Mouse (Mus musculus): ENCODE data around the gene Cnppd1. TPM values are rescaled to one million over a fixed set of nuclear protein-coding genes. Genes with fewer than 3 reads are reported as not detected.

Gene Cnppd1
- polyA plus RNA-seq, 1 experiment, result 92.2 TPM

GRCm38 (mm10) chr1:75180741-75181140 is 38.2 kb upstream of the Cnppd1 start:
- TF ChIP-seq POLR2A (IDR thresholded peaks at IDR 0.05; ENCODE audit: borderline replicate concordance, low read depth, low read length) (no peak), CTCF (IDR thresholded peaks at IDR 0.05; ENCODE audit: low read depth, low read length) (no peak)
- H3K27ac ChIP-seq (ENCODE audit: insufficient read depth, low read depth, low read length), result no peak overlapping the region
- H3K4me3 ChIP-seq (ENCODE audit: insufficient read depth, low read length), result no peak overlapping the region
- peaks cover 5% of the 10 kb centered on the region; the same call in 1 of the 2 replicates for H3K4me1 ChIP-seq (ENCODE audit: control insufficient read depth, insufficient read depth, low read length)

DNA sequence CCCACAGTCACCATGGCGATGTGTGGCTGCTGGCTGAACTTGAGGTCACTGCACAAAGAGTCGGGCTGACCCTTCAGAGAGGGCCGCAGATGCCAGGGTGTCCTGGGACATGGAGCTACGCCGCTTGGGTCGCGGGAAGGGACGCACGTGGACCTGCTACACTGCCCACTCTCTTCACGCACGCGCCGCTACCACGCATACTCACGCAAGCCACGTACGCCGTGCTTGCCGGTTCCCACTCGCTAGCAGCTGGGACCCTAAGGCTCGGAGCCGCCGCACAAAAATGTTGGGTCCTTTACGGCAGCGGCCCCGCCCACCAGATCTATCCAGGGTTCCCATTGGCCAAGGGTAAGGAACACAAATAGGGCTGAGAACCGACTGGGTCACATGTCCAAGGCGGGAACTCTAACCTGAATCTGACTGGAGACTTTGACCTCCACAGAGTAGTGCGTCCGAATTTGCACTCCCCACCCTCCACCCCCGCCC is 37.6 kb upstream of the Cnppd1 start, which contains the start of gene Abcb6:
TSS of gene Abcb6 (minus strand) at position 288 of the 486 bp plus-strand sequence.
- TF ChIP-seq CTCF (IDR thresholded peaks at IDR 0.05; ENCODE audit: low read depth, low read length), result no peak
- no peak for TF ChIP-seq POLR2A (IDR thresholded peaks at IDR 0.05; ENCODE audit: borderline replicate concordance, low read depth, low read length)
- peak within 1 kb of the TSS; percentile 66 for H3K4me3 ChIP-seq (ENCODE audit: insufficient read depth, low read length)
- no peak within 1 kb of the TSS for H3K27ac ChIP-seq (ENCODE audit: insufficient read depth, low read depth, low read length)
- H3K4me1 ChIP-seq (ENCODE audit: control insufficient read depth, insufficient read depth, low read length), result peaks cover 5% of the 10 kb centered on the region; the same call in 1 of the 2 replicates

GRCm38 (mm10) chr1:75179334-75180104 is 37.0 kb upstream of the Cnppd1 start:
- Histone ChIP-seq H3K27ac (ENCODE audit: insufficient read depth, low read depth, low read length) (no peak overlapping the region), H3K4me1 (ENCODE audit: control insufficient read depth, insufficient read depth, low read length) (peaks cover 5% of the 10 kb centered on the region; the same call in 1 of the 2 replicates), H3K4me3 (ENCODE audit: insufficient read depth, low read length) (peak overlapping the region; percentile 66)
- TF ChIP-seq CTCF (IDR thresholded peaks at IDR 0.05; ENCODE audit: low read depth, low read length), result no peak
- no peak for TF ChIP-seq POLR2A (IDR thresholded peaks at IDR 0.05; ENCODE audit: borderline replicate concordance, low read depth, low read length)

GRCm38 (mm10) chr1:75168472-75169464 is 26.3 kb upstream of the Cnppd1 start, which contains the start of gene Zfand2b:
Gene Zfand2b, plus strand, starts transcription at chr1:75168646.
- TF ChIP-seq POLR2A (IDR thresholded peaks at IDR 0.05; ENCODE audit: borderline replicate concordance, low read depth, low read length) (no peak), CTCF (IDR thresholded peaks at IDR 0.05; ENCODE audit: low read depth, low read length) (no peak)
- peaks cover 8% of the 10 kb centered on the region for H3K4me1 ChIP-seq (ENCODE audit: control insufficient read depth, insufficient read depth, low read length)
- H3K27ac ChIP-seq (ENCODE audit: insufficient read depth, low read depth, low read length), result peak within 1 kb of the TSS; percentile 36; the same call in 1 of the 2 replicates
- peak within 1 kb of the TSS; percentile 67 for H3K4me3 ChIP-seq (ENCODE audit: insufficient read depth, low read length)

- TF ChIP-seq CTCF (IDR thresholded peaks at IDR 0.05; ENCODE audit: low read depth, low read length) (no peak), POLR2A (IDR thresholded peaks at IDR 0.05; ENCODE audit: borderline replicate concordance, low read depth, low read length) (no peak)
- peak overlapping the region; percentile 67 for H3K4me3 ChIP-seq (ENCODE audit: insufficient read depth, low read length)
- H3K27ac ChIP-seq (ENCODE audit: insufficient read depth, low read depth, low read length), result 0 out of 2 replicates have a peak overlapping the region, but pooled peaks have one; percentile 26
- peaks cover 8% of the 10 kb centered on the region for H3K4me1 ChIP-seq (ENCODE audit: control insufficient read depth, insufficient read depth, low read length)
Measured at GRCm38 (mm10) chr1:75168093-75168471, 25.6 kb upstream of the Cnppd1 start.

DNA sequence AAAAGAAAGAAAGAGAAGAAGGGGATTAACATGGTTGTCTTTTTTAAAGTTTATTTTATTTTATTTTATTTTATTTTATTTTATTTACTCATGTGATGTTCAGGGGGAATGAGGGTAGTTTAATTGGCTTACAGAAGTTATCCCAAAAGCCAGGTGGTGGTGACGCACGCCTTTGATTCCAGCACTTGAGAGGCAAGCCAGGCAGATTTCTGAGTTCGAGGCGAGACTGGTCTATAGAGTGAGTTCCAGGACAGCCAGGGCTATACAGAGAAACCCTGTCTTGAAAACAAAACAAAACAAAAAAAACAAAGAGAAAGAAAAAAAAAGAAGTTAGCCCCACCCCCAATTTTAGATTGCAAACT is 17.7 kb upstream of the Cnppd1 start:
- 0 out of 2 replicates have a peak, but pooled peaks cover 2% of the 10 kb centered on the region for H3K4me1 ChIP-seq (ENCODE audit: control insufficient read depth, insufficient read depth, low read length)
- no peak overlapping the region for H3K4me3 ChIP-seq (ENCODE audit: insufficient read depth, low read length)
- TF ChIP-seq CTCF (IDR thresholded peaks at IDR 0.05; ENCODE audit: low read depth, low read length) (no peak), POLR2A (IDR thresholded peaks at IDR 0.05; ENCODE audit: borderline replicate concordance, low read depth, low read length) (no peak)
- H3K27ac ChIP-seq (ENCODE audit: insufficient read depth, low read depth, low read length), result no peak overlapping the region

DNA sequence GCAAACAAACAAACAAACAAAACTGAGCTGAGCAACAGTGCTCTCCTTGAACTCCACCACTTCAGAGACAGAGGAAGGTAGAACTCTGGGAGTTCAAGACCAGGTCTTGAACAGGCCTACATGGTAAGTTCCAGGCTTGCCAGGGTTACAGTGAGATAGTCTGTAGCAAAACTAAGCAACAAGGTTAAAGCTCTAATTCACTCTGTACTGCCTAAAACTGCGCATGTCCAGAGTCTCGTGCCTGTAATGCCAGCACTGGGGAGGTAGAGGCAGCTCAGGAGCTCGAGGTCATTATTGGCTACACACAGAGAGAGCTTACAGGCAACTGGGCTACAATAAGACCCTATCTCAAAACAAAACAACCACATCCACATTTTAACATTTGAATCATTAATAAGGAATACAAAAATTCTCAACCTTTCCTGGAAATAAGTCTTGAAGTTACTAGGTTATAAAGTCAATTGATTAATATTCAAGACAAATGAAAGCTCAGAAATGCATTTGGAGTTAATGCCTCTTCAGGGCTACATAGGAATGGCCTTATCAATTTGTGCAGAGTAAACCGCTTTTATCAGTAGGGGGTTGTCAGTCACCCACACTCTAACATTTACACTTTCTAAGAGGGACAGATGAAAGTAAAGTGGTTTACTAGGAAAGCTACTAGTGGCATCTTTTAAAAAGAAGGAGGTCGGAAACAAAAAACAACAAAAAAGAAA is 17.2 kb upstream of the Cnppd1 start:
- TF ChIP-seq POLR2A (IDR thresholded peaks at IDR 0.05; ENCODE audit: borderline replicate concordance, low read depth, low read length), result no peak
- no peak for TF ChIP-seq CTCF (IDR thresholded peaks at IDR 0.05; ENCODE audit: low read depth, low read length)
- Histone ChIP-seq H3K27ac (ENCODE audit: insufficient read depth, low read depth, low read length) (no peak overlapping the region), H3K4me3 (ENCODE audit: insufficient read depth, low read length) (no peak overlapping the region), H3K4me1 (ENCODE audit: control insufficient read depth, insufficient read depth, low read length) (0 out of 2 replicates have a peak, but pooled peaks cover 2% of the 10 kb centered on the region)

- TF ChIP-seq CTCF (IDR thresholded peaks at IDR 0.05; ENCODE audit: low read depth, low read length) (no peak), POLR2A (IDR thresholded peaks at IDR 0.05; ENCODE audit: borderline replicate concordance, low read depth, low read length) (no peak)
- Histone ChIP-seq H3K27ac (ENCODE audit: insufficient read depth, low read depth, low read length) (no peak overlapping the region), H3K4me3 (ENCODE audit: insufficient read depth, low read length) (no peak overlapping the region), H3K4me1 (ENCODE audit: control insufficient read depth, insufficient read depth, low read length) (0 out of 2 replicates have a peak, but pooled peaks cover 2% of the 10 kb centered on the region)
Measured at GRCm38 (mm10) chr1:75158990-75159389, 16.5 kb upstream of the Cnppd1 start.

DNA sequence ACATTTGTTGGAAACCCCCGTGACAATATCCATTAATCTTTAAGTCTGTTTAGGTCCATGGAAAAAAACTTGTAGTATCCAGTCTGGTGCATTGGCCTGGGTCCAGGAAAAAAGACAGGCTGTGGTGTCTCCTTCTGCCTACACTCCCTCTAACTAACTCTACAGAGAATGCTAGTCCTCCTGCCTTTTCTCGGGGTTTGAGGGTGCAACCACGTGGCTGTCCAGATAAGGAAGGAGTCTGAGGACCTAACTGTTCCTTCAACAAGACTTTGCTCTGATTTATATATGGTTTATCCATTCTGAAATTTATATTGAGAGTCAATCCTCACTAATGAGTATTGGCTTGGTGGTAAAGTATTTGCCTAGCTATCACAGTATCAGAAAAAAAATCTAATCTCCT is 13.3 kb upstream of the Cnppd1 start:
- TF ChIP-seq POLR2A (IDR thresholded peaks at IDR 0.05; ENCODE audit: borderline replicate concordance, low read depth, low read length) (no peak), CTCF (IDR thresholded peaks at IDR 0.05; ENCODE audit: low read depth, low read length) (no peak)
- Histone ChIP-seq H3K27ac (ENCODE audit: insufficient read depth, low read depth, low read length) (no peak overlapping the region), H3K4me3 (ENCODE audit: insufficient read depth, low read length) (no peak overlapping the region), H3K4me1 (ENCODE audit: control insufficient read depth, insufficient read depth, low read length) (0 out of 2 replicates have a peak, but pooled peaks cover 2% of the 10 kb centered on the region)

Measured in bone marrow macrophage, adult 2 months (primary cell).